Mouse (Mus musculus): ENCODE measurements around the gene Ssu2. TPM values are rescaled to one million over a fixed set of nuclear protein-coding genes. Genes with fewer than 3 reads are reported as not detected.

Gene Ssu2
- polyA plus RNA-seq (2012; rRNA removed) = 5.2 and 5.3 TPM in 2 replicates

- 68% methylated on average over 9 of the region's 9 CpGs for WGBS
- no peak for DNase-seq (ENCODE audit: low read depth, low spot score)
These were observed at the start of gene Ssu2 for GRCm38 (mm10) chr6:112387947-112388346. Ssu2 (minus strand) TSS chr6:112388023.

- WGBS = 73% methylated on average over 6 of the region's 6 CpGs
- DNase-seq (ENCODE audit: low read depth, low spot score) = no peak
These were observed 38.4 kb upstream of the Ssu2 start for GRCm38 (mm10) chr6:112426018-112426732.

GRCm38 (mm10) chr6:112423746-112424501 is 36.1 kb upstream of the Ssu2 start:
- DNase-seq (ENCODE audit: low read depth, low spot score) = no peak
- WGBS = 78% methylated on average over 8 of the region's 8 CpGs

- 91% methylated on average over 1 of the region's 1 CpGs for WGBS
- no peak for DNase-seq (ENCODE audit: low read depth, low spot score)
These were observed 33.1 kb upstream of the Ssu2 start for GRCm38 (mm10) chr6:112420883-112421282.

- WGBS = 65% methylated on average over 9 of the region's 9 CpGs
- DNase-seq (ENCODE audit: low read depth, low spot score) = no peak
These were observed 31.5 kb upstream of the Ssu2 start for GRCm38 (mm10) chr6:112419333-112419732.

- WGBS = 73% methylated on average over 5 of the region's 5 CpGs
- no peak for DNase-seq (ENCODE audit: low read depth, low spot score)
These were observed 16.3 kb upstream of the Ssu2 start for GRCm38 (mm10) chr6:112404111-112404510.

- WGBS = 58% methylated on average over 12 of the region's 12 CpGs
- DNase-seq (ENCODE audit: low read depth, low spot score) = no peak
These were observed 14.3 kb upstream of the Ssu2 start for GRCm38 (mm10) chr6:112401953-112402683.

GRCm38 (mm10) chr6:112397351-112397750 is 9.5 kb upstream of the Ssu2 start:
- DNase-seq (ENCODE audit: low read depth, low spot score) = no peak
- 59% methylated on average over 3 of the region's 3 CpGs for WGBS

- 87% methylated on average over 3 of the region's 3 CpGs for whole genome bisulfite sequencing
- DNase-seq (ENCODE audit: low read depth, low spot score) = no peak
These were observed 8.5 kb upstream of the Ssu2 start for GRCm38 (mm10) chr6:112396352-112396751.

- 72% methylated on average over 3 of the region's 3 CpGs for WGBS
- DNase-seq (ENCODE audit: low read depth, low spot score) = no peak
These were observed 562 bp upstream of the Ssu2 start for GRCm38 (mm10) chr6:112388385-112388784.

- WGBS = 30% methylated on average over 2 of the region's 2 CpGs
- DNase-seq (ENCODE audit: low read depth, low spot score) = no peak
These were observed 1.6 kb downstream of the Ssu2 start for GRCm38 (mm10) chr6:112386260-112386659.

- WGBS = 67% methylated on average over 8 of the region's 8 CpGs
- no peak for DNase-seq (ENCODE audit: low read depth, low spot score)
These were observed 4.7 kb downstream of the Ssu2 start for GRCm38 (mm10) chr6:112382990-112383685.

GRCm38 (mm10) chr6:112379054-112379453 is 8.8 kb downstream of the Ssu2 start:
- no peak for DNase-seq (ENCODE audit: low read depth, low spot score)
- 72% methylated on average over 9 of the region's 9 CpGs for WGBS

- no peak for DNase-seq (ENCODE audit: low read depth, low spot score)
- 57% methylated on average over 10 of the region's 13 CpGs for WGBS
These were observed 12.0 kb downstream of the Ssu2 start for GRCm38 (mm10) chr6:112375661-112376392.

GRCm38 (mm10) chr6:112373886-112374585 is 13.8 kb downstream of the Ssu2 start:
- DNase-seq (ENCODE audit: low read depth, low spot score) = peak; percentile 6
- 40% methylated on average over 8 of the region's 8 CpGs for WGBS

GRCm38 (mm10) chr6:112365294-112365693 is 22.5 kb downstream of the Ssu2 start:
- DNase-seq (ENCODE audit: low read depth, low spot score) = no peak
- 79% methylated on average over 10 of the region's 10 CpGs for WGBS

- DNase-seq (ENCODE audit: low read depth, low spot score) = peak; percentile 18
These were observed 23.2 kb downstream of the Ssu2 start for GRCm38 (mm10) chr6:112364581-112364980.

GRCm38 (mm10) chr6:112362349-112362958 is 25.4 kb downstream of the Ssu2 start:
- peak; percentile 11 for DNase-seq (ENCODE audit: low read depth, low spot score)
- WGBS = 23% methylated on average over 6 of the region's 6 CpGs

More at GRCm38 (mm10) chr6:112364581-112364980, 23.2 kb downstream of the Ssu2 start:
- 39% methylated on average over 2 of the region's 2 CpGs for WGBS

All from large intestine, adult 2 months (tissue).